Mouse (Mus musculus) testis, adult 2 months (tissue): Measurements from ENCODE around the gene Thsd7a.

ENCODE experiments used
- CTCF ChIP-seq: fragments of 200-500 bp; IDR thresholded peaks from 2 replicates; pipeline ENCODE4 v1.5.1; 2012; ENCODE audit warnings: low read depth, mild to moderate bottlenecking, inconsistent platforms, low read length, moderate library complexity; ENCODE audit not compliant: control insufficient read depth, insufficient read depth, insufficient replicate concordance
- POLR2A ChIP-seq: fragments of 200-500 bp; IDR thresholded peaks from 2 replicates; pipeline ENCODE4 v1.6.1; 2012; ENCODE audit warnings: low read depth, mild to moderate bottlenecking, inconsistent platforms, low read length, moderate library complexity; ENCODE audit not compliant: control insufficient read depth

DNA sequence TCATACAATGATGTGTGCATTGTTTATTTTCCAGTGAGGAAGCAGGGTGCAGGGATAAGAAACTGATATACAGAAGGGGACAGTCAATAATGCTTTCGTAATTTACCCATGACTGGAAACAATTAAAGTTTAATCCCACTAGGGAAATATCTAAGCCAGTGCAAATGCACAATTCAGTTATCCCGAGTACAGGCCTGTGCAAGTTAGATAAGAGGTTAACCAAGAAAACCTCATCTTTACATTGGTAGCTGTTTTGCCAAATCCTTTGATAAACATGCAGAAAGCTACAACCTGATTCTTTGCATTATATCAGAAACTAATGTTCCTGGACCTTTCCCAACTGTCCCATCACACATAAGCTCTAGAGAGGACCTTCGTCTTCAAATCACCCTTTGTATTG, 46.3 kb downstream of the Thsd7a start:
- TF ChIP-seq CTCF, result no peak
- no peak for TF ChIP-seq POLR2A
